Mouse (Mus musculus) stomach, embryonic 14.5 days (tissue): ENCODE measurements at regions not wholly inside any gene's neighbourhood (a gene's known extent, or its start where the extent isn't known, plus 50 kb on each side); places are given as distances from the start of the nearest gene placed in this dataset.

Source experiments
- ATAC-seq: fragments of 200-750 bp; cut with Nextera tagmentation; 2 replicates; pipeline ENCODE4 v1.8.0; 2017; ENCODE audit warnings: low read depth, moderate TSS enrichment; ENCODE audit not compliant: insufficient number of reproducible peaks, insufficient read depth, low FRiP score
- H3K27ac ChIP-seq: fragments of 300-500 bp; sonication (generic); 2 replicates; pipeline ENCODE4 v1.5.1; 2014; ENCODE audit warnings: mild to moderate bottlenecking, low read length, moderate library complexity, mixed read lengths
- H3K27me3 ChIP-seq: fragments of 300-500 bp; sonication (generic); 2 replicates; pipeline ENCODE4 v1.6.1; 2014; ENCODE audit warnings: low read length, control low read depth, mixed read lengths; ENCODE audit not compliant: control insufficient read depth, insufficient read depth
- H3K36me3 ChIP-seq: fragments of 300-500 bp; sonication (generic); 2 replicates; pipeline ENCODE4 v1.6.1; 2014; ENCODE audit warnings: mild to moderate bottlenecking, control low read depth, low read length, moderate library complexity, mixed read lengths; ENCODE audit not compliant: control insufficient read depth, insufficient read depth
- H3K4me1 ChIP-seq: fragments of 300-500 bp; sonication (generic); 2 replicates; pipeline ENCODE4 v1.6.1; 2014; ENCODE audit warnings: low read length, control low read depth, mixed read lengths; ENCODE audit not compliant: control insufficient read depth, insufficient read depth
- H3K4me2 ChIP-seq: fragments of 300-500 bp; sonication (generic); replicated peaks from 2 replicates; pipeline ENCODE4 v1.6.1; 2014; ENCODE audit warnings: low read depth, low read length, control low read depth
- H3K4me3 ChIP-seq: fragments of 300-500 bp; sonication (generic); 2 replicates; pipeline ENCODE4 v1.5.1; 2014; ENCODE audit warnings: low read depth, low read length, control low read depth
- H3K9ac ChIP-seq: fragments of 300-500 bp; sonication (generic); replicated peaks from 2 replicates; pipeline ENCODE4 v1.6.1; 2014; ENCODE audit warnings: low read depth, mild to moderate bottlenecking, control low read depth, low read length, moderate library complexity, mixed read lengths
- H3K9me3 ChIP-seq: fragments of 300-500 bp; sonication (generic); 2 replicates; pipeline ENCODE4 v1.6.1; 2016; ENCODE audit warnings: low read depth, low read length, control low read depth; ENCODE audit not compliant: control insufficient read depth
- WGBS: fragments of 180-500 bp; shearing (Covaris S2); extraction: QIAGEN DNeasy Blood & Tissue Kit; methylation state at CpG from one replicate; pipeline ENCODE4 v1.1.7; 2014; 5-methylcytosine and 5-hydroxymethylcytosine counted together

DNA sequence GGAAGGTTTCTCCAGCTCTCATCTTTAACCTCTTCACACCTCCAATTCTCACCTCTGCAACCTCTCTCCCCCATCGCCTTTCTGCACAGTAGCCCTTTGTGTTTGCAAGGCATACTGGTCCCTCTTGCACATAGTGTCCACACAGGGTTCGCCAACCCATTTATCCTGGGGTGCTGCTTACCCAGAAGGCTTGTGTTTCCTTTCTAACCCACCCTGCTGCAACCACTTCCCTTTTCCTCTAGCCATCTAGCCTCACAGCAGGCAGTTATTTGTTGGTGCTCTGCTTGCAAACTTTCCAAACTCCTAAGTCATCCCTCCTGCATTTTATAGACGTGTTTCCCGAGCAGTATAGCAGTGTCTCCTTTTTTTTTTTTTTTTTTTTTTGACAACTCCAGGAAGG lies 74.7 kb upstream of the Syt6 start:
- no peak overlapping the region for H3K4me2 ChIP-seq
- no peak overlapping the region for H3K9ac ChIP-seq
- H3K36me3 ChIP-seq: no peaks in the 10 kb centered on the region
- no peaks in the 10 kb centered on the region for H3K4me1 ChIP-seq
- no peaks in the 10 kb centered on the region for H3K9me3 ChIP-seq
- 48% methylated on average over 4 of the region's 4 CpGs for WGBS
- no peaks in the 10 kb centered on the region for H3K27me3 ChIP-seq
- no peak overlapping the region for H3K27ac ChIP-seq
- H3K4me3 ChIP-seq: no peak overlapping the region
- ATAC-seq: no peak

DNA sequence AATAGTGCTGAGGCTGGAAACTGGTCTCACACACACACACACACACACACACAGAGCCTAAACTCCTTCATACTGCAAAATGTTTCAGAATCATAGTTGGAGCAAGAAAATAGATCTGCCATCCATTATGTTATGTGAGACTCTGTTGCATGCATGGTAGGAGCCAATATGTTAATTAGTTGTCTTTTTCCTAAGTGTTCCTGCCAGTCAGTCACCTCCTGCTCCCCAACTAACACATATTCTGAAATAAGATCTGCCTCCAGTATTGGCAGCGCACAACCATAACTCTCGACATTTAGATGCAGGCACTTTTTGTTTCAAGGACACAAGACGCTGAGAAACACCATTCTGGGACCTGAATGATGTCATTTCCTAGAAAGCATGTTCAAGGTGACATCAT lies 70.9 kb upstream of the Syt6 start:
- Histone ChIP-seq H3K4me2 (no peak overlapping the region), H3K36me3 (no peaks in the 10 kb centered on the region), H3K27me3 (no peaks in the 10 kb centered on the region), H3K4me3 (no peak overlapping the region), H3K27ac (no peak overlapping the region), H3K9ac (no peak overlapping the region), H3K4me1 (no peaks in the 10 kb centered on the region), H3K9me3 (no peaks in the 10 kb centered on the region)
- 89% methylated on average over 3 of the region's 3 CpGs for WGBS
- no peak for ATAC-seq

DNA sequence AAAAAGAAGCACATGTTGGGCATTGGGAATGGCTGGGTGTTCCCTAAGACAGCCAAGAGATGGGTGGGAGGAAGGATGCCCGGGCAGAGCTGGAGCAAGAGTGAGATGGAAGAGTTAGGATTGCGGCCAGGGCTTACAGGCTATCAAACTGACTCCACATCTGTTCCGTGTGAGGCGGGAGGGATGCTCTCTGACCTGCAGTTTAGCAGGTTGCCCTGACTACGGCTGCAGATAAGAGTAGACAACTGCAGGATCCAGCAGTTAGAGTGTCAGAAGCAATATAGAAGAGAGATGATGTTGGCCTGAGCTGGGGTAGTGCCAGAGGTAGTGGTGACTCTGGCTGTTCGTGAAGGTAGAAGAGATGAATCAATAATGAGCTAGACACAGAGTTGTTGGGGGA lies 61.6 kb upstream of the Syt6 start:
- no peak for ATAC-seq
- H3K4me2 ChIP-seq: no peak overlapping the region

DNA sequence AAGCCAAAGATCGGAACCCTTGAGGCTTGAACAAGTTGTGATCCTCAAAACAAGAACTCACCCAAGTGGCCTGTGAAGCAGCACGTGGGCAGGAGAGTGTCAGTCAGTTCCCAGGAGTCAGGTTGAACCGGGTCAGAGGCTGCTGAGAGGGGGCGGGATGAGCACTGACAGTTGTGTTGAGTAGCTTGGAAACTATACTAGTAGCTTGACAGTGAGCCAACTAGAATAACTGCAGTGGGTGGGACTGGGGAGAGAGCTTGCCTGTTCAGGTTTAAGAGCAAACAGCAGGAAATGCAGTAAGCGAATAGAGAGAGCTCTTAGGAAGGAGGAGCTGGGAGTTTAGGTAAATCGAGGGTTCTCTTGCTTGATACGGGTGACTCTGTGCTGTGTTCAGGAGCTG lies 61.0 kb upstream of the Syt6 start:
- no peaks in the 10 kb centered on the region for H3K4me1 ChIP-seq
- H3K27me3 ChIP-seq: no peaks in the 10 kb centered on the region
- H3K36me3 ChIP-seq: no peaks in the 10 kb centered on the region
- no peak for ATAC-seq
- H3K9ac ChIP-seq: no peak overlapping the region
- H3K9me3 ChIP-seq: no peaks in the 10 kb centered on the region
- WGBS: 52% methylated on average over 7 of the region's 7 CpGs
- H3K4me2 ChIP-seq: no peak overlapping the region
- no peak overlapping the region for H3K4me3 ChIP-seq
- H3K27ac ChIP-seq: no peak overlapping the region

More for the DNA sequence above, 61.6 kb upstream of the Syt6 start:
- Histone ChIP-seq H3K4me3 (no peak overlapping the region), H3K4me1 (no peaks in the 10 kb centered on the region), H3K27me3 (no peaks in the 10 kb centered on the region), H3K9me3 (no peaks in the 10 kb centered on the region), H3K9ac (no peak overlapping the region), H3K36me3 (no peaks in the 10 kb centered on the region), H3K27ac (no peak overlapping the region)
- 48% methylated on average over 6 of the region's 6 CpGs for WGBS

DNA sequence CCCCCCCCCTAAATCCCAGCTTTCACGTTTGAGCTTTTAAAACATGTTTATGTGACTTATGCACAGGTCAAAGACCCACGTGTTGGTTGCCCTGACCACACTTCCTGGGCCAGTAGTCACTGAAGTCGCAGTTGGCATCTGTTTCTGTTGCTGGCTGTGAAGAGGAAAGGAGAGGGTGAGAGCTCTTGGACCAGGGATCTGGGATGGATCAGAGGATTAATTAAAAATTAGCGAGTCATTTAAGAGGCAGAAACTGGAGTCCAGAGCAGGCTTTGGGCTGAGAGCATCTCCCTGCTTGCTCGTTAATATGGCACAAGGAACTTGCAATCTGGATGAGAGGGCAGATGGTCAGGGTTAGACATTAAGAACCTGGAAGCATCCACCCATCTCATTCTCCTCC lies 59.1 kb upstream of the Syt6 start:
- H3K4me1 ChIP-seq: no peaks in the 10 kb centered on the region
- no peak overlapping the region for H3K9ac ChIP-seq
- H3K27ac ChIP-seq: no peak overlapping the region
- ATAC-seq: no peak
- H3K4me3 ChIP-seq: no peak overlapping the region
- no peak overlapping the region for H3K4me2 ChIP-seq
- H3K9me3 ChIP-seq: no peaks in the 10 kb centered on the region
- WGBS: 55% methylated on average over 5 of the region's 5 CpGs
- no peaks in the 10 kb centered on the region for H3K27me3 ChIP-seq
- no peaks in the 10 kb centered on the region for H3K36me3 ChIP-seq

DNA sequence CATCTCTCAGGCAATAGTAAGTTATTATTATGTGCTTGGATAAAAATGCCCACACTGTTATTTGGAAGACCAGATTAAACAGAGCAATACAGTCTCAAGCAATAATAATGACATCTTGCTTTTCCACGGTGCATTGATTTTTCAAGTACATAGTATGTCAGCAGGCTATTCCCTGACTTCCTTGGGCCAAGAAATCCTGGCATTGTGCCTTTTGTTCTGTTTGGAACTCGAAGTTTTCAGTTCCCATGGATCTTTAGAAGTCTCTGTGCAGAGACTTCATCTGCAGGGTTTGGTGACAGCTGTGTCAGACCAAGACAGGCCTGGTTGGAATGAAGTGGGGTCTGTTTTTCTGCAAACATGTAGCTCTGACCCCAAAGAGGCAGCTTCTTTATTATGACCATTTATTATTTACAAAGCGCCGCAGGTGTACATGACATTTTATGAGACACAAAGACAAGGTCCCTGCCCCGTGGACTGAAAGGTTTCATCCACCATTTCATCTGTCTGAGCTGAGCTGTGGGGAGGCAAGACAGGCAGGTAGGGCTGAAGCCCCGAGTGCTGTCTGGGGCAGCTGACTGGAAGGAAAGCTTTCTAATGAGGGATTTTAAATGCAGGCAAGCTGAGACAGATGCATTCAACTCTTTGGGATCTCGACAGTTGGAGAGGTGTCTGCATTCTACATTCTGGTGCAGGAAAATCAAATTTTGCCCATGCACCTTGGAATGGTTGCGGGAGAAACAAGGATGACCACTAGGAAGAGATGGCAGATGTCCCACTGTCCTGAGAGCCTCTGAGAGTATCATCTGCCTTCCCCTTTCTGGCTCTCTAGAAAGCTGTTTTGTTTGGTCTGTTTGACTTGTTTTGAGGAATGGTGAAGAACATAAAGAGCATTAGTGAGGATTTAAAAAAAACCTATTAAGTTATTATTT lies 57.4 kb upstream of the Syt6 start:
- no peaks in the 10 kb centered on the region for H3K27me3 ChIP-seq
- no peaks in the 10 kb centered on the region for H3K36me3 ChIP-seq
- ATAC-seq: no peak
- WGBS: 62% methylated on average over 8 of the region's 8 CpGs
- H3K4me3 ChIP-seq: no peak overlapping the region
- no peaks in the 10 kb centered on the region for H3K4me1 ChIP-seq
- no peak overlapping the region for H3K27ac ChIP-seq
- H3K4me2 ChIP-seq: no peak overlapping the region
- no peaks in the 10 kb centered on the region for H3K9me3 ChIP-seq
- H3K9ac ChIP-seq: no peak overlapping the region

DNA sequence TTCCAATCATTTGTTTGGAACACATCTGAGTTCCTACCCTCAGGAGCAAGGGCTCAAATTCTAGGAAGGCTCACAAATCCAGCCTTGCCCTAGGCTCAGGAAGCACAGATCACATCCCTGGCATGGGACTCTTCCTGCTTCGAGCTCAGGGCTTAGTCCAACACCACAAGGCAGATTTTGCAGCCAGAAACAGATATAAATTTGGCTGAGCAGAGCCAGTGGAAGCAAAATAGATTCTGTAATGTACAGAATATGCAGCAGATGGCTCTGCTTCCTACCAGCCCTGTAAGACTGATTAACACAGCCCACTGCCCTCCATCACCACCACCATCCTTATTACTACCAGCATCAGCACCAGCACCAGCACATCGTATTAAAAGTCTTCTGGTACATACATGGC lies 56.4 kb upstream of the Syt6 start:
- WGBS: 72% methylated on average over 2 of the region's 2 CpGs
- Histone ChIP-seq H3K36me3 (no peaks in the 10 kb centered on the region), H3K27ac (no peak overlapping the region), H3K9ac (no peak overlapping the region), H3K9me3 (no peaks in the 10 kb centered on the region), H3K27me3 (no peaks in the 10 kb centered on the region), H3K4me1 (no peaks in the 10 kb centered on the region), H3K4me2 (no peak overlapping the region), H3K4me3 (no peak overlapping the region)
- no peak for ATAC-seq
